Mouse (Mus musculus): Measurements from ENCODE around the gene Zdhhc19. TPM values are rescaled to one million over a fixed set of nuclear protein-coding genes. Genes with fewer than 3 reads are reported as not detected.

The Zdhhc19 gene
- total and polyA plus RNA-seq, 3 experiments, result 0.58 to 1.4 TPM; not detected in 1

- Histone ChIP-seq H3K27me3 (ENCODE audit: control insufficient read depth in 1 of 2, insufficient read depth in 2 of 2, low read length in 2 of 2) (no peaks in the 10 kb centered on the region), H3K9ac (ENCODE audit: control insufficient read depth, low read depth, low read length, poor library complexity, severe bottlenecking) (no peak overlapping the region), H3K9me3 (replicated peaks; ENCODE audit: insufficient read depth, low read length) (no peaks in the 10 kb centered on the region), H3K27ac (ENCODE audit: control insufficient read depth, low read depth, low read length) (peak overlapping the region; percentile 59), H3K4me3 (ENCODE audit: control insufficient read depth in 1 of 2, insufficient read depth in 1 of 2, low read depth in 2 of 2, low read length in 2 of 2) (peak overlapping the region in 1 of 2 experiments; percentile 9; a peak in 1 of 4 replicates), H3K36me3 (ENCODE audit: control insufficient read depth in 1 of 2, insufficient read depth in 2 of 2, low read length in 2 of 2) (peaks cover 0 to 56% of the 10 kb centered on the region in 2 experiments), H3K79me2 (ENCODE audit: control insufficient read depth, insufficient read depth, low read length, poor library complexity) (peaks cover 13% of the 10 kb centered on the region), H3K4me1 (ENCODE audit: control insufficient read depth in 1 of 2, insufficient read depth in 2 of 2, low read length in 2 of 2) (peaks cover 39 to 49% of the 10 kb centered on the region in 2 experiments)
- DNase-seq (ENCODE audit: low read depth, low spot score), result peak; percentile 74
- no peak for TF ChIP-seq MEF2A (IDR thresholded peaks at IDR 0.05; ENCODE audit: extremely low read depth, insufficient replicate concordance, low read depth, low read length, poor library complexity, severe bottlenecking)
- no peak for TF ChIP-seq USF1 (IDR thresholded peaks at IDR 0.05; ENCODE audit: low read depth, low read length)
- TF ChIP-seq ZNF384 (IDR thresholded peaks at IDR 0.05; ENCODE audit: low read depth, low read length), result no peak
- peak; percentile 65 for TF ChIP-seq TAL1 (IDR thresholded peaks at IDR 0.05; ENCODE audit: low read length)
- peak; percentile 66 for TF ChIP-seq SIN3A (IDR thresholded peaks at IDR 0.05; ENCODE audit: low read length)
- no peak; a peak in 1 of 4 replicates for TF ChIP-seq POLR2A (IDR thresholded peaks at IDR 0.05; ENCODE audit: control insufficient read depth in 1 of 2, insufficient read depth in 1 of 2, low read depth in 1 of 2, low read length in 2 of 2, poor library complexity in 1 of 2)
- no peak for TF ChIP-seq ELF1 (IDR thresholded peaks at IDR 0.05; ENCODE audit: low read depth, low read length)
- no peak for TF ChIP-seq SMC3 (IDR thresholded peaks at IDR 0.05; ENCODE audit: low read depth, low read length)
- no peak for TF ChIP-seq RAD21 (IDR thresholded peaks at IDR 0.05; ENCODE audit: low read depth, low read length)
- no peak for TF ChIP-seq CHD2 (IDR thresholded peaks at IDR 0.05; ENCODE audit: low read length)
- no peak for TF ChIP-seq CTCF (IDR thresholded peaks at IDR 0.05 in 2 of 3, conservative IDR thresholded peaks at IDR 0.05 in 1 of 3; ENCODE audit: control insufficient read depth in 1 of 3, insufficient read depth in 1 of 3, low read depth in 2 of 3, low read length in 3 of 3, poor library complexity in 1 of 3, severe bottlenecking in 1 of 3)
- TF ChIP-seq HCFC1 (IDR thresholded peaks at IDR 0.05; ENCODE audit: low read depth, low read length), result no peak
- TF ChIP-seq GATA1 (IDR thresholded peaks at IDR 0.05; ENCODE audit: low read depth, low read length), result peak; percentile 57
- no peak for TF ChIP-seq USF2 (IDR thresholded peaks at IDR 0.05; ENCODE audit: borderline replicate concordance in 1 of 2, insufficient read depth in 1 of 2, low read depth in 1 of 2, low read length in 2 of 2)
- TF ChIP-seq ETS1 (IDR thresholded peaks at IDR 0.05; ENCODE audit: low read depth, low read length), result 0 out of 2 replicates have a peak, but pooled peaks have one; percentile 34
- TF ChIP-seq TCF12 (IDR thresholded peaks at IDR 0.05; ENCODE audit: low read depth, low read length), result peak; percentile 67
- TF ChIP-seq MYB (IDR thresholded peaks at IDR 0.05; ENCODE audit: low read depth, low read length), result peak; percentile 67
- no peak for TF ChIP-seq RCOR1 (IDR thresholded peaks at IDR 0.05; ENCODE audit: low read depth, low read length)
- TF ChIP-seq MAX (IDR thresholded peaks at IDR 0.05; ENCODE audit: low read length), result no peak
- peak; percentile 69 for TF ChIP-seq MXI1 (IDR thresholded peaks at IDR 0.05; ENCODE audit: low read depth, low read length)
- peak; percentile 76 to 81 for TF ChIP-seq EP300 (IDR thresholded peaks at IDR 0.05; ENCODE audit: low read depth in 1 of 2, low read length in 2 of 2)
- no peak; the same call in 1 of the 2 replicates for TF ChIP-seq MYC (IDR thresholded peaks at IDR 0.05; ENCODE audit: low read depth, low read length)
- no peak for TF ChIP-seq POLR2AphosphoS2 (IDR thresholded peaks at IDR 0.05; ENCODE audit: low read length)
- no peak for TF ChIP-seq CHD1 (IDR thresholded peaks at IDR 0.05; ENCODE audit: low read depth, low read length)
- no peak for TF ChIP-seq ZKSCAN1 (IDR thresholded peaks at IDR 0.05; ENCODE audit: low read depth, low read length)
- TF ChIP-seq TBP (IDR thresholded peaks at IDR 0.05; ENCODE audit: low read depth, low read length), result no peak
- no peak for TF ChIP-seq BHLHE40 (IDR thresholded peaks at IDR 0.05; ENCODE audit: borderline replicate concordance, low read depth, low read length)
Observed at GRCm38 (mm10) chr16:32449665-32450064, 46.4 kb upstream of the Zdhhc19 start.

Data from MEL (cell line).